Mouse (Mus musculus) liver, embryonic 12.5 days (tissue): ENCODE measurements at regions not wholly inside any gene's neighbourhood (a gene's known extent, or its start where the extent isn't known, plus 50 kb on each side); places are given as distances from the start of the nearest gene placed in this dataset.

Source experiments
- ATAC-seq: fragments of 200-750 bp; cut with Nextera tagmentation; 2 replicates; pipeline ENCODE4 v1.8.0; 2017; ENCODE audit warnings: moderate number of reproducible peaks, mild to moderate bottlenecking, moderate library complexity
- H3K27ac ChIP-seq: fragments of 300-500 bp; sonication (generic); 2 replicates; pipeline ENCODE4 v1.5.1; 2016; ENCODE audit warnings: mild to moderate bottlenecking
- H3K27me3 ChIP-seq: fragments of 300-500 bp; sonication (generic); replicated peaks from 2 replicates; pipeline ENCODE4 v1.6.1; 2016; ENCODE audit warnings: mild to moderate bottlenecking, moderate library complexity
- H3K36me3 ChIP-seq: fragments of 300-500 bp; sonication (generic); 2 replicates; pipeline ENCODE4 v1.6.1; 2016; ENCODE audit warnings: mild to moderate bottlenecking, moderate library complexity
- H3K4me1 ChIP-seq: fragments of 300-500 bp; sonication (generic); 2 replicates; pipeline ENCODE4 v1.6.1; 2016
- H3K4me2 ChIP-seq: fragments of 300-500 bp; sonication (generic); 2 replicates; pipeline ENCODE4 v1.6.1; 2016; ENCODE audit warnings: mild to moderate bottlenecking, moderate library complexity
- H3K4me3 ChIP-seq: fragments of 300-500 bp; sonication (generic); 2 replicates; pipeline ENCODE4 v1.5.1; 2016; ENCODE audit warnings: mild to moderate bottlenecking, moderate library complexity
- H3K9ac ChIP-seq: fragments of 300-500 bp; sonication (generic); 2 replicates; pipeline ENCODE4 v1.6.1; 2016; ENCODE audit warnings: mild to moderate bottlenecking, moderate library complexity
- H3K9me3 ChIP-seq: fragments of 300-500 bp; sonication (generic); replicated peaks from 2 replicates; pipeline ENCODE4 v1.6.1; 2016; ENCODE audit warnings: mild to moderate bottlenecking, moderate library complexity
- WGBS: fragments of 180-500 bp; shearing (Covaris S2); methylation state at CpG from one replicate; pipeline ENCODE4 v1.1.7; 2016; ENCODE audit not compliant: insufficient replicate concordance; 5-methylcytosine and 5-hydroxymethylcytosine counted together

DNA sequence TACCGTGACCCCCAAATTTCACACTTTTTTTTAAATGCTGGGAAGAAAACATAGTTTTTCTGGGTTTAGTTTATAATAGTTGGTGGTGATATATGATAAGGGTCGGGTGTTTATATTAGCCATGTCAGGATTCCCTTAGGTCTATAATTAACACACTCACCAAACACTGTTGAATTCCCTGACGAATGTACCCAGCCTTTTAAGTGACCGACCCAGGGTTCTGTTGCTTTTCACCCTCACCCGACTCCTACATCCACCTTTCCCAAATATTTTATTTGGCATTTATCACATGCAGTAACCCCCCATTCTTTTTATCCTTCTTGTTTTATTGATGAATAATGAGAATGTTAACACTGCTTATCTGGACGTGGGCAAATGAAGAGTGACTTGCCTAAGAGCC lies 389.1 kb upstream of the Fam241a start:
- Histone ChIP-seq H3K27me3 (no peaks in the 10 kb centered on the region), H3K27ac (no peak overlapping the region), H3K36me3 (no peaks in the 10 kb centered on the region), H3K4me3 (no peak overlapping the region), H3K4me2 (no peak overlapping the region), H3K9me3 (no peaks in the 10 kb centered on the region), H3K4me1 (no peaks in the 10 kb centered on the region), H3K9ac (no peak overlapping the region)
- WGBS = 52% methylated on average over 6 of the region's 6 CpGs
- no peak for ATAC-seq

DNA sequence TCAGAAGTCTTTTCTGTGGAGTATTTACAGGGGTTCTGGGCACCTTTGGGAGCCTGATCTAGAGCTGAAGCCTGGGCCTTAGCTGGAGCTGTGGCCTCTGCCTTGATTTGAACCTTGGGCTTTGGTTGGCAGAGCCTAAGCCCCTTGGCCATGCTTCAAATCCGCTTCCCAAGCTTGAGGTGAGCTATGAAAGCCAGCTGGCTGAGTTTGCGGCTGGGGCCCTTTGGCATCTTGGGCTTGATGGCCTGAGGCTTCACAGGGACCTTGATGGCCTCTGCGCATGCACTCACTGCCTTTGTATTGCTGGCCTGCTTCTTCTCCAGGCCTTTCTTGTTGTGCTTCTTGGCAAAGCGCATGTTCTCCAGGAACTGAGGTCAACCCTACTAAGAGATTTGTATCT lies 384.5 kb upstream of the Fam241a start:
- Histone ChIP-seq H3K9me3 (no peaks in the 10 kb centered on the region), H3K27ac (no peak overlapping the region), H3K4me1 (no peaks in the 10 kb centered on the region), H3K9ac (no peak overlapping the region), H3K4me2 (no peak overlapping the region), H3K36me3 (no peaks in the 10 kb centered on the region), H3K27me3 (no peaks in the 10 kb centered on the region), H3K4me3 (no peak overlapping the region)
- WGBS = 83% methylated on average over 4 of the region's 4 CpGs
- ATAC-seq = no peak

DNA sequence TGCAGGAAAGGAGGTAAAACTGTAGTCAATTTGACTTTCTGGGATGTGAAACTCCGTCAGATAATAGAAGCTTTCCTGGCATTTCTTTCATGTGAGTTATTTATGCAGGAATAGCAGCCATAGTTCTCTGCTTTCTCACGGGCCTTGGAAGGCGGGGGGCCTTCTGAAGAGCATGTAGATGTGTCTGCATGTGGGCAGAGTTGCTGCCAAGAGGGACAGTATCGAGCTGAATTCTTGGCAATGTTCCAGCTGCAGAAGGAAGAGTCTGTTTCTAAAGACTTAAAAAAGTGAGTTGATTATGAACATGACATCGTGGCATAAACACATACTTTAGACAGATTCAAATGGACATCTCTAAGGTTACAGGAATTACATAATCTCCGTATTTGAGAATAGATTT lies 374.5 kb upstream of the Fam241a start:
- Histone ChIP-seq H3K4me2 (no peak overlapping the region), H3K4me1 (no peaks in the 10 kb centered on the region), H3K27me3 (no peaks in the 10 kb centered on the region), H3K27ac (no peak overlapping the region), H3K9ac (no peak overlapping the region), H3K36me3 (no peaks in the 10 kb centered on the region), H3K9me3 (no peaks in the 10 kb centered on the region), H3K4me3 (no peak overlapping the region)
- no peak for ATAC-seq
- WGBS = 49% methylated on average over 6 of the region's 6 CpGs

DNA sequence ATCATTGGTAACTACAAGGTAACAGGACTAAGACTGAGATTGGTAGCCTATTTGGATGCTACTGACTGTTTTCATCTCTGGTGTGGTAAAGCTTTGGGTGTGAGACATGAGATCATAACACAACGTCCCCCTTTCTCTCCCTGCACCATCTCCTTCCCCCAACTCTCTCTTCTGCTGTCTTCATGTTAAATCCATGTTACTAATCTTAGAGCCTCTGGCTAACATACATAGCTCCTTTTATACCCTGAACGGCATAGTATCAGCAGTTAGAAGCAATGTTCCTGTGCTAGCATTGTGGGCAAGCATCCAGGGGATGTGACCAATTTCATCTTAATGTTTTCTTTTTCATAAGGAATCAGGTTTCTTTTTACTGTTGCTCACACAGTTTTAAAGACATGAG lies 365.1 kb upstream of the Fam241a start:
- H3K27ac ChIP-seq = no peak overlapping the region
- no peak for ATAC-seq
- no peaks in the 10 kb centered on the region for H3K36me3 ChIP-seq
- H3K4me1 ChIP-seq = no peaks in the 10 kb centered on the region
- no peak overlapping the region for H3K4me3 ChIP-seq
- H3K4me2 ChIP-seq = no peak overlapping the region
- 53% methylated on average over 2 of the region's 2 CpGs for WGBS
- H3K27me3 ChIP-seq = no peaks in the 10 kb centered on the region
- H3K9ac ChIP-seq = no peak overlapping the region
- H3K9me3 ChIP-seq = no peaks in the 10 kb centered on the region

DNA sequence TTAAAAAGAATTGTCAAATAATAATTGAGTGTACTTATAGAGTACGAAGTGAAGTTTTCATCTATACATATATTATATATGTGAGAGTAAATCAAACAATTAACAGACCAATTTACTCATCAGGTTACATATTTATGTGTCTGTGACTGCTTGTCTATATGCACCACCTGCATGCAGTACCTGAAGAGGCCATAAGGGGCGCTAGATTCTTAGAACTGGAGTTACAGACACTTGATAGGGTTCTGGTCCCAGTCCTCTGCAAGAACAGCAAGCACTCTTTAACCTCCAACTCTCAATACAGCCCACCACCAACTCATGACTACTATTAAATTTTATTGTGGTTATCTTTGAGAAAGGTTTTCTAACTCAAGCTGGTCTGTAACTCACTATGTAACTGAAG lies 351.7 kb upstream of the Fam241a start:
- Histone ChIP-seq H3K4me1 (no peaks in the 10 kb centered on the region), H3K27me3 (no peaks in the 10 kb centered on the region), H3K9me3 (no peaks in the 10 kb centered on the region), H3K4me3 (no peak overlapping the region), H3K36me3 (no peaks in the 10 kb centered on the region), H3K9ac (no peak overlapping the region), H3K27ac (no peak overlapping the region), H3K4me2 (no peak overlapping the region)
- 42% methylated on average over 2 of the region's 2 CpGs for WGBS
- ATAC-seq = no peak

DNA sequence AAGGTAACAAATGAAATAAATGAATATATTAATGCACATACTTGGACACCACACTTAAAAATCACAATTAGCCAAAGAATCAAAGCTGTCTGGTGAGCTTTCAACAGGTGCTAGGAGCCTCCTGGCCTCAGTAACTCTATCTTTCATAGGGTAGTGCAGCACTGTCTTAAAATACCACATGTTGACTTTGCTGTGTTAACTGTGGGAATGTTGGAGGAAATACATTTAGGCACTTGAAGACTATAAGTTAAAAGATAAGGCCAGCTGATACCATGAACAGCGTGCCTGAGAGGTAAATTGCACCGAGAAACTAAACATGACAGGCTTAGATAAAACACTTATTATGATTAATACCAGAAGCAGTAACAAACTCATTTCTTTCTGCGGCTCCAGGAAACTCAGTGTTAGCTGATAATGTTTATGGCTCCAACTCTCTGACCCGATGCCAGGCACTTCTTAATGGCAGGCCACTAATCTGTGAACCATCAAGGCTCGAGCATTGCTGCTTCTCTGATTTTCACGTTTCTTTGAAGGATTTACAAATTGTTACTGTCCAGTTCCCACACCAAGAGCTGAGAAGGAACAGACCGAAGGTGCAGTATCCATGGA lies 343.8 kb upstream of the Fam241a start:
- 51% methylated on average over 7 of the region's 7 CpGs for WGBS
- Histone ChIP-seq H3K36me3 (no peaks in the 10 kb centered on the region), H3K9ac (no peak overlapping the region), H3K4me2 (no peak overlapping the region), H3K9me3 (no peaks in the 10 kb centered on the region), H3K4me1 (no peaks in the 10 kb centered on the region), H3K4me3 (no peak overlapping the region), H3K27ac (no peak overlapping the region), H3K27me3 (no peaks in the 10 kb centered on the region)
- ATAC-seq = no peak

DNA sequence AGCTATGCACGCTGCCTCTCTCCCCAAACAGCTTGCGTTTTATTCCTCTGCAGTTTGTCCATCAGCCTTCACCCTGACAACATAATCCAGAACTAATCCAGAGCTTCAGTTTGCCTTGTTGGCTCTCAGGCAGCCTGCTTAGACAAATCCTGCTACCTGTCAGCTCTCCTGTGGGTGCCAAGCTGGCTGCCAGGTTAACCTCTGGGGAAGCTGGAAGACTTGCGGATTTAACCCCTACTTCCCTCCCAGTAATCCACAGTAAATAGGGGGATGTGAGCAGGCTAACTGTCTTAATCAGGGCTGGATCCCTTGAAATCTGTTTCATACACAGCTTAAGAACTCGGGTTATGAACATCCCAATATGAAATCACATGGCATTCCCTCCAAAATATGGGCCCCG lies 334.3 kb upstream of the Fam241a start:
- 69% methylated on average over 5 of the region's 5 CpGs for WGBS
- no peak overlapping the region for H3K4me2 ChIP-seq
- H3K27ac ChIP-seq = no peak overlapping the region
- no peaks in the 10 kb centered on the region for H3K27me3 ChIP-seq
- no peaks in the 10 kb centered on the region for H3K9me3 ChIP-seq
- H3K4me1 ChIP-seq = no peaks in the 10 kb centered on the region
- ATAC-seq = no peak
- no peak overlapping the region for H3K9ac ChIP-seq
- no peaks in the 10 kb centered on the region for H3K36me3 ChIP-seq
- no peak overlapping the region for H3K4me3 ChIP-seq

DNA sequence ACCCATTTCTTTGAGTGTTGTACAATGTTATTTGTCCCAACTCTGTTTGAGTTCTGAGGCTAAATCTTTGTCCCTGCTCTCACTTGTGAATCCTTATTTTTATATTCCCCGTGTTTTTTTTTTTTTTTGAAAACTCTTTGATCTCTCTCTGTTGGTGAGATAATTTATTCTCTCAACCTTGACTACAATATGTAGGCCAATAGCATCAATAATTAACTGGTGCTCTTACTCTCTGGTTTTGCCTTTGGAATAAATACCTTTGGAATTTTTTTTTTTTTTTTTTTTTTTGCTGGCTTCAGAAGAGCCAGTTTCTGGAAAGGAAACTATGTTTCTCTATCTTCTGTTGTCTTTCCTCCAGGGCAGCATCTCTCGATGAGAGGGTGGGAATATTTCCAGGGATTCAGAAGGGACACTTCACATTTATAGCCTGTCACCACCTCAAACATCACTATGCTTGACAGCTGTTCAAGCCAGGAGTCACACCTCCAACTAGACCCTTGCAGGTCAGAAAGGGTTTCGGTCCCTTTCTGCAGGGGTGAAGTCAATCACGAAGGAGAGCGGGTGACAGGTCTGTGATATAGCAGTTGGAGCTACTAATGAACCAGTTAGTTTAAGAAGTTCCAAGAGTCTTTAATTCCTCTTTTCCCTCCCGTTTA lies 330.9 kb upstream of the Fam241a start:
- H3K36me3 ChIP-seq = no peaks in the 10 kb centered on the region
- no peaks in the 10 kb centered on the region for H3K27me3 ChIP-seq
- no peak for ATAC-seq
- H3K9me3 ChIP-seq = no peaks in the 10 kb centered on the region
- H3K4me1 ChIP-seq = no peaks in the 10 kb centered on the region
- H3K4me3 ChIP-seq = no peak overlapping the region
- H3K4me2 ChIP-seq = no peak overlapping the region
- H3K27ac ChIP-seq = no peak overlapping the region
- no peak overlapping the region for H3K9ac ChIP-seq
- 64% methylated on average over 6 of the region's 6 CpGs for WGBS

DNA sequence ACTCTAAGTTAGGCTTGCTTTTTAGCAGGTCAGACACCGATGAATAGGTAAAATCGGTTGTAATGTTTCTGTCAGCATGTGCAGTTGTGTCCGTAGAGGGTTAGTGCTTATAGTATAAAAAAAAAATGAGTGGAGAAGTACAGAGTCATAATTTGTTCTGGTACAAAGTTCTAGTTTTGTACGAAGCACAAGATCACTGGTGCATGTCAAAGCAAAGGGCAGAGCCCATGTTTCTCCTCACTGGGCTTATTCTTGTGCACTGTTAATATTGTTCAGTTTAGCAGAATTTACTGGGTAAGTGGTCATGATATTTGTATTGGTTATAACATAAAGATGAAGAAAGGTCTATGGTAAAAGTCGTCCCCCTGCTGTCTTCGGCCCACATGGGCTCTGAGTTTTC lies 330.4 kb upstream of the Fam241a start:
- no peaks in the 10 kb centered on the region for H3K9me3 ChIP-seq
- WGBS = 67% methylated on average over 6 of the region's 6 CpGs
- H3K4me1 ChIP-seq = no peaks in the 10 kb centered on the region
- H3K27ac ChIP-seq = no peak overlapping the region
- no peaks in the 10 kb centered on the region for H3K27me3 ChIP-seq
- no peak overlapping the region for H3K4me3 ChIP-seq
- no peak overlapping the region for H3K4me2 ChIP-seq
- ATAC-seq = no peak
- no peaks in the 10 kb centered on the region for H3K36me3 ChIP-seq
- H3K9ac ChIP-seq = no peak overlapping the region

DNA sequence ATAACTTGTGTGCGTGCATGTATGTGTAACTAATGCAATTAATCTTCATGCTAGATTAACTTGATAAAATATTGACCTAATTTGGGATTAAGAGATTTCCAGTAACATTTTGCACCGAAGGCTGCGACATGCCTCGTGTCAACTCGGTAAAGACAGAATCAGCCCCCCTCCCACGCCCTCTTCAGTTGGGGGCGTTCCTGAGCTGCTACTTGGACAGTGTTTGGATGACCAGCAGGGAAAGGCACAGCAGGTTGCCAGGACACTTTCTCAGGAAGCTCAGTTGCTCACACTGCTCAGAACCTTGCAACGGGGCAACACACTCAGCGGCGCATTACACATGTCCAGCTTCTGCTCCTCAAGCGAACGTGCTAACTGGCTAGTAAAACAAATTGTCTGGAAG lies 326.2 kb upstream of the Fam241a start:
- no peak overlapping the region for H3K27ac ChIP-seq
- H3K27me3 ChIP-seq = no peaks in the 10 kb centered on the region
- H3K4me3 ChIP-seq = no peak overlapping the region
- 74% methylated on average over 12 of the region's 12 CpGs for WGBS
- no peaks in the 10 kb centered on the region for H3K36me3 ChIP-seq
- H3K4me2 ChIP-seq = no peak overlapping the region
- H3K9ac ChIP-seq = no peak overlapping the region
- ATAC-seq = no peak
- no peaks in the 10 kb centered on the region for H3K4me1 ChIP-seq
- H3K9me3 ChIP-seq = no peaks in the 10 kb centered on the region

DNA sequence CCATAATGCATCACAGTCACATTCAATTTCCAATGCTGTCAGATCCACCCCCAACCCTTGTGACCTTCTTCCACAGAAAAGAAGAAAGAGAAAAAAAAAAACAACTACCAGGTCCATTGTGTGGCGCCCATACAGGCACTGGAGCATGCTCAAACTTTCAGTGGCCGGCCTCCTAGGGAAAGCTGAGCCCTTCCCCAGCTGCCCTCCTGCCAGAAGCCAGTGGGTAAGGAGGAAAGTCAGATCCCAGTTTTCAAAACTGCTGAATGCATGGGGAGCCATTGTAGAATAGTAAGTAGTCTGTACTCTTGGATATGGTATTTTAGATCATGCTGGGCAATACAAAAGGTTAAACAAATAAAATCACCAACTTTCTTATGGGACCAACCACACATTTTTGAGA lies 325.5 kb upstream of the Fam241a start:
- WGBS = 54% methylated on average over 2 of the region's 2 CpGs
- no peak overlapping the region for H3K9ac ChIP-seq
- H3K4me1 ChIP-seq = no peaks in the 10 kb centered on the region
- H3K27me3 ChIP-seq = no peaks in the 10 kb centered on the region
- no peak for ATAC-seq
- H3K4me2 ChIP-seq = no peak overlapping the region
- no peaks in the 10 kb centered on the region for H3K9me3 ChIP-seq
- H3K27ac ChIP-seq = no peak overlapping the region
- H3K36me3 ChIP-seq = no peaks in the 10 kb centered on the region
- no peak overlapping the region for H3K4me3 ChIP-seq

DNA sequence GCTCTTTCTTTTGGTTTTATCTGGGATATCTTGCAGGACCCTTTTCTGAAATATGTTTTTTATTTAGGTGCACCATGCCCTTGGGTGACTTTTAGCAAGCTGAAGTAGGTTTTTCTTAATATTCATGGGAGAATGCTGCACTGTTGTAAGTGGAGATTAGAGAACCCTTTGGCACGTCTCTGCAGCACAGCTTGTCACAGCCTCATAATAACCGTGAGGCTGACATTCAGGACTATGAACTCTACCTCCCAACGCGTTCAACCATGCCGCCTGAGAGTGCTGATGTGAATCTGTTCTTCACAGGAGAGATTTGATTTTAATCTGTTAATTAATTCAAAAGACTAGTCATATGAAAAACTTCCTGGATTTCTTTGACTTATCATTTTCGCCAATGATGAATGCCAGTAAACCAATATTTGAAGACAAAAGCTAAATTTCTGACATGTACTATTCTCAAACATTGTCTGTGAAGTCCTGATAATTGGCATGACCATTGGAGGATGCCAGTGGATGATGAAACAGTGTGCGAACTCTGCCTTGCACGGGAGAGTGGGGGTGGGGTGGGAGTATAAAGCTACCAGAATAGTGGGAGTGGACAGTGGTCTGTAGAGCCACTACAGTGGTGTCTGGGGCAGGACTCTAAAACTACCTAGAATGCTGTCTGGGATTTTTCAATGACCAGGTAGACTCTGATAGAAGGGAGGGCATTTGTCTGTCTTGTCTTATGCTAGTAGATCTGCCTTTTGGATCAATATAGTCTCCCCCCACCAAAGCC lies 324.8 kb upstream of the Fam241a start:
- Histone ChIP-seq H3K27ac (no peak overlapping the region), H3K27me3 (no peaks in the 10 kb centered on the region), H3K4me3 (no peak overlapping the region), H3K4me1 (no peaks in the 10 kb centered on the region), H3K9me3 (no peaks in the 10 kb centered on the region), H3K9ac (no peak overlapping the region), H3K36me3 (no peaks in the 10 kb centered on the region), H3K4me2 (no peak overlapping the region)
- ATAC-seq = no peak
- 68% methylated on average over 8 of the region's 8 CpGs for WGBS
